9 mouse cellular contexts compared by ENCODE assay signal in the genomic region with DNA sequence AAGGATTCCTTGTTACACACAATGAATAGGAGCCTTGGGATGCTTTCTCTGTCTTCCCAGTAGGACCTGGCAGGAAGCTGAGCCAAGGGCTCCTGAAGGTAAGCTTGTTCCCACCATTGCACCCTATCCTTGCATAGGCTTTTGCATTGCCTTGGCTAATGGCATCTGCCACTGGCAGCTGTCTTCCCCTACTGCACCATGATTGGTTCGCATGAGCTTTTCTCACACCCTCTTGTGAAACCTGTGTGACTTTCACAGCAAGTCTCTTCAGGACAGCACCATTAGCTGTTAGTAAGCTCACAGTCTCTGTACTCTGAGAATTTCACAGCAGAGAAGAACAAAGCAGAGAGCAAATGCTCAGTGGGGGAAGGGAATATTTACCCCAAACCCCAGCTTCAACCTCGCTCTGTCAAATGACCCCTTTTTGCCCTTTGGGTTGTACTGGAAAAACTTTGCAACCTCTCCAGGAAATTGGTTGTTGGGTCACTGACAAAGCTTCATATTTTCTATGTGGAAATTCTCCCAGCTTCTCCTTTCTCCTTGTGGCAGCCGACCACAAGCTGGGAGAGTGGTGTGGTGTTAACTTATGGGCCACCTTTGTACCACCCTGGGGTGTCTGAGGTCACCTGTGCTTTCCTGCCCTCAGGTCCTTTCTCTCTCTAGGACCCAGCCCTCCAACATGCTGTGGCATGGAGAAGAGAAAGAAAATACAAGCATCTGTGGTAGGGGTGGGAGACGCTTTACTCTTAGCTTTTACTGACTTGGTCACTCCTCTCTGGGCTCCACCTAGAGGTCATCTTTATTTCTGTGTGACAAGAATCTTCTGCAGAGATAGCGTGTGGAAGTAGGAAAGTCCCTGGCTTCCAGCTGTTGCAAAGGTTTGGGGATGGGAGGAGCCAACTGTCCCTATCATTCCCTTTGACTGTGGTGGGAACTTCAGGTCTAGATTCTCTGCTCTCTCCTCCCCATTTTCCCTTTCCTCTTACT. TPM values are rescaled to one million over a fixed set of nuclear protein-coding genes. Genes with fewer than 3 reads are reported as not detected.
DNase-seq lines count a peak whose midpoint lies in the region; ATAC-seq and TF ChIP-seq lines count a peak whose summit lies in the region.
"Had no signal": no experiment of that assay in that cellular context is flagged by ENCODE, and none has a peak within 500 bp of the region (broad histone marks: within the 10 kb centered on the region; RNA-seq: fewer than 3 reads in every experiment).

No protein-coding gene starts in this region.

- peak; percentile 58 for TF ChIP-seq CTCF in midbrain, postnatal 0 days (IDR thresholded peaks at IDR 0.05)

- H3K9ac ChIP-seq in embryonic facial prominence, embryonic 11.5 days (replicated peaks; ENCODE audit: low read length), result no peak overlapping the region
- H3K9ac ChIP-seq in kidney, embryonic 14.5 days (ENCODE audit: low read depth, low read length), result no peak overlapping the region
- no peak overlapping the region for H3K9ac ChIP-seq in midbrain, postnatal 0 days (replicated peaks; ENCODE audit: low read length, poor library complexity, severe bottlenecking)
- H3K9ac ChIP-seq in midbrain, embryonic 16.5 days (ENCODE audit: low read depth, low read length), result no peak overlapping the region
- H3K9ac ChIP-seq in stomach, embryonic 15.5 days, result no peak overlapping the region

- H3K27me3 ChIP-seq in embryonic facial prominence, embryonic 11.5 days (ENCODE audit: control insufficient read depth, insufficient read depth, low read length), result no peaks in the 10 kb centered on the region
- 0 out of 2 replicates have a peak, but pooled peaks cover 3% of the 10 kb centered on the region for H3K27me3 ChIP-seq in embryonic facial prominence, embryonic 10.5 days (replicated peaks; ENCODE audit: low read depth, poor library complexity, severe bottlenecking)
- H3K27me3 ChIP-seq in kidney, embryonic 14.5 days (ENCODE audit: control insufficient read depth, insufficient read depth, low read length), result no peaks in the 10 kb centered on the region
- no peaks in the 10 kb centered on the region for H3K27me3 ChIP-seq in midbrain, postnatal 0 days (ENCODE audit: insufficient read depth, low read length)
- no peaks in the 10 kb centered on the region for H3K27me3 ChIP-seq in midbrain, embryonic 16.5 days (ENCODE audit: control insufficient read depth, insufficient read depth, low read depth, low read length)
- no peaks in the 10 kb centered on the region for H3K27me3 ChIP-seq in stomach, embryonic 15.5 days (replicated peaks)

- WGBS in embryonic facial prominence, embryonic 11.5 days, result 43% methylated on average over 5 of the region's 5 CpGs
- WGBS in embryonic facial prominence, embryonic 10.5 days, result 51% methylated on average over 5 of the region's 5 CpGs
- WGBS in kidney, embryonic 14.5 days, result 29% methylated on average over 5 of the region's 5 CpGs
- 58% methylated on average over 5 of the region's 5 CpGs for WGBS in midbrain, postnatal 0 days
- WGBS in midbrain, embryonic 16.5 days, result 61% methylated on average over 5 of the region's 5 CpGs
- 36% methylated on average over 5 of the region's 5 CpGs for WGBS in stomach, embryonic 15.5 days

- DNase-seq in embryonic facial prominence, embryonic 11.5 days (ENCODE audit: low spot score), result peak; percentile 10
- DNase-seq in embryonic facial prominence, embryonic 10.5 days (ENCODE audit: low spot score), result no peak
- DNase-seq in kidney, postnatal 25 days, result no peak
- DNase-seq in midbrain, postnatal 0 days (ENCODE audit: low spot score), result peak; percentile 31

- H3K4me3 ChIP-seq in embryonic facial prominence, embryonic 11.5 days (ENCODE audit: low read depth, low read length), result no peak overlapping the region
- no peak overlapping the region for H3K4me3 ChIP-seq in embryonic facial prominence, embryonic 10.5 days
- H3K4me3 ChIP-seq in kidney, embryonic 14.5 days (ENCODE audit: low read length), result no peak overlapping the region
- no peak overlapping the region for H3K4me3 ChIP-seq in midbrain, postnatal 0 days (ENCODE audit: low read depth, low read length)
- no peak overlapping the region for H3K4me3 ChIP-seq in midbrain, embryonic 16.5 days (ENCODE audit: low read depth, low read length)
- H3K4me3 ChIP-seq in stomach, embryonic 15.5 days (replicated peaks), result no peak overlapping the region

- H3K4me2 ChIP-seq in embryonic facial prominence, embryonic 11.5 days (ENCODE audit: low read depth, low read length), result no peak overlapping the region
- H3K4me2 ChIP-seq in kidney, embryonic 14.5 days (replicated peaks; ENCODE audit: low read depth, low read length), result peak overlapping the region; percentile 37; the same call in 1 of the 2 replicates
- no peak overlapping the region for H3K4me2 ChIP-seq in midbrain, postnatal 0 days (ENCODE audit: low read depth, low read length, poor library complexity, severe bottlenecking)
- no peak overlapping the region for H3K4me2 ChIP-seq in midbrain, embryonic 16.5 days (ENCODE audit: low read length)
- peak overlapping the region; percentile 46 for H3K4me2 ChIP-seq in stomach, embryonic 15.5 days

- no peaks in the 10 kb centered on the region for H3K4me1 ChIP-seq in embryonic facial prominence, embryonic 11.5 days (ENCODE audit: control insufficient read depth, insufficient read depth, low read length)
- H3K4me1 ChIP-seq in embryonic facial prominence, embryonic 10.5 days, result peaks cover 7% of the 10 kb centered on the region; the same call in 1 of the 2 replicates
- H3K4me1 ChIP-seq in kidney, embryonic 14.5 days (ENCODE audit: control insufficient read depth, insufficient read depth, low read length), result no peaks in the 10 kb centered on the region
- H3K4me1 ChIP-seq in midbrain, postnatal 0 days (ENCODE audit: insufficient read depth, low read length), result no peaks in the 10 kb centered on the region
- 0 out of 2 replicates have a peak, but pooled peaks cover 4% of the 10 kb centered on the region for H3K4me1 ChIP-seq in midbrain, embryonic 16.5 days (ENCODE audit: control insufficient read depth, insufficient read depth, low read length)
- H3K4me1 ChIP-seq in stomach, embryonic 15.5 days, result no peaks in the 10 kb centered on the region

- H3K9me3 ChIP-seq in embryonic facial prominence, embryonic 11.5 days (replicated peaks; ENCODE audit: control insufficient read depth, low read length), result no peaks in the 10 kb centered on the region
- H3K9me3 ChIP-seq in embryonic facial prominence, embryonic 10.5 days, result no peaks in the 10 kb centered on the region
- H3K9me3 ChIP-seq in kidney, embryonic 14.5 days (ENCODE audit: control insufficient read depth, low read length), result no peaks in the 10 kb centered on the region
- no peaks in the 10 kb centered on the region for H3K9me3 ChIP-seq in midbrain, postnatal 0 days (ENCODE audit: low read length)
- H3K9me3 ChIP-seq in midbrain, embryonic 16.5 days (replicated peaks; ENCODE audit: control insufficient read depth, low read length, poor library complexity, severe bottlenecking), result no peaks in the 10 kb centered on the region
- no peaks in the 10 kb centered on the region for H3K9me3 ChIP-seq in stomach, embryonic 15.5 days

- no peak for ATAC-seq in embryonic facial prominence, embryonic 11.5 days (replicated peaks; ENCODE audit: insufficient number of reproducible peaks, low FRiP score, low TSS enrichment, low read depth)
- ATAC-seq in kidney, embryonic 14.5 days (ENCODE audit: low FRiP score, low TSS enrichment), result peak; percentile 50; the same call in 1 of the 2 replicates
- peak; percentile 25; the same call in 1 of the 2 replicates for ATAC-seq in midbrain, postnatal 0 days (ENCODE audit: low FRiP score)
- no peak for ATAC-seq in midbrain, embryonic 16.5 days
- no peak for ATAC-seq in stomach, embryonic 15.5 days (ENCODE audit: insufficient read depth, low FRiP score, low read depth)
- no peak for ATAC-seq in CD4-positive, CD25-positive, alpha-beta regulatory T cell, adult 4 months

- H3K36me3 ChIP-seq in embryonic facial prominence, embryonic 11.5 days (replicated peaks; ENCODE audit: control insufficient read depth, insufficient read depth, low read depth, low read length), result no peaks in the 10 kb centered on the region
- no peaks in the 10 kb centered on the region for H3K36me3 ChIP-seq in embryonic facial prominence, embryonic 10.5 days (replicated peaks)
- H3K36me3 ChIP-seq in kidney, embryonic 14.5 days (ENCODE audit: control insufficient read depth, insufficient read depth, low read length), result no peaks in the 10 kb centered on the region
- no peaks in the 10 kb centered on the region for H3K36me3 ChIP-seq in midbrain, postnatal 0 days (ENCODE audit: insufficient read depth, low read length)
- no peaks in the 10 kb centered on the region for H3K36me3 ChIP-seq in midbrain, embryonic 16.5 days (ENCODE audit: control insufficient read depth, insufficient read depth, low read length)
- no peaks in the 10 kb centered on the region for H3K36me3 ChIP-seq in stomach, embryonic 15.5 days

- no peak overlapping the region for H3K27ac ChIP-seq in embryonic facial prominence, embryonic 11.5 days (replicated peaks; ENCODE audit: low read depth, low read length)
- no peak overlapping the region for H3K27ac ChIP-seq in embryonic facial prominence, embryonic 10.5 days (replicated peaks)
- H3K27ac ChIP-seq in kidney, embryonic 14.5 days (ENCODE audit: low read depth, low read length), result no peak overlapping the region
- H3K27ac ChIP-seq in midbrain, postnatal 0 days (ENCODE audit: low read depth, low read length), result no peak overlapping the region
- no peak overlapping the region for H3K27ac ChIP-seq in midbrain, embryonic 16.5 days (ENCODE audit: low read length)
- H3K27ac ChIP-seq in stomach, embryonic 15.5 days, result no peak overlapping the region

RNA-seq across cellular contexts. Expression of gene Kcns3, which starts 26.8 kb away (rescaled TPM):
- 0.65 and 0.93 TPM in 2 replicates for polyA plus RNA-seq in embryonic facial prominence, embryonic 11.5 days (2014; fragmentation: Nextera tagmentation; extraction: Ambion mirVana)
- 0.11 and 0.30 TPM in 2 replicates for polyA plus RNA-seq in embryonic facial prominence, embryonic 10.5 days (2016; fragmentation: Nextera tagmentation; extraction: Ambion mirVana)
- polyA plus RNA-seq in kidney, embryonic 14.5 days (2014; fragmentation: Nextera tagmentation; extraction: Ambion mirVana), result 7.8 and 9.7 TPM in 2 replicates
- total RNA-seq in midbrain, postnatal 0 days (2014; rRNA removed), result 0.44 and 1.8 TPM in 2 replicates
- polyA plus RNA-seq in midbrain, postnatal 0 days (2015; fragmentation: Nextera tagmentation; extraction: Ambion mirVana), result 0.49 and 0.65 TPM in 2 replicates
- 0.26 and 0.33 TPM in 2 replicates for polyA plus RNA-seq in midbrain, embryonic 16.5 days (2015; fragmentation: Nextera tagmentation; extraction: Ambion mirVana)
- 8.8 and 8.9 TPM in 2 replicates for polyA plus RNA-seq in stomach, embryonic 15.5 days (2015; fragmentation: Nextera tagmentation; extraction: Ambion mirVana)
- not detected for polyA plus RNA-seq in CD4-positive, CD25-positive, alpha-beta regulatory T cell, adult 4 months (2017; shearing (Covaris generic))

RNA-seq across cellular contexts. Expression of gene Msgn1, which starts 31.1 kb away (rescaled TPM):
- polyA plus RNA-seq in embryonic facial prominence, embryonic 11.5 days (2014; fragmentation: Nextera tagmentation; extraction: Ambion mirVana), result not detected in 2 replicates
- polyA plus RNA-seq in embryonic facial prominence, embryonic 10.5 days (2016; fragmentation: Nextera tagmentation; extraction: Ambion mirVana), result not detected in 2 replicates
- not detected in 2 replicates for polyA plus RNA-seq in kidney, embryonic 14.5 days (2014; fragmentation: Nextera tagmentation; extraction: Ambion mirVana)
- total RNA-seq in midbrain, postnatal 0 days (2014; rRNA removed), result not detected in 2 replicates
- not detected in 2 replicates for polyA plus RNA-seq in midbrain, postnatal 0 days (2015; fragmentation: Nextera tagmentation; extraction: Ambion mirVana)
- not detected in 2 replicates for polyA plus RNA-seq in midbrain, embryonic 16.5 days (2015; fragmentation: Nextera tagmentation; extraction: Ambion mirVana)
- polyA plus RNA-seq in stomach, embryonic 15.5 days (2015; fragmentation: Nextera tagmentation; extraction: Ambion mirVana), result not detected in 2 replicates
- polyA plus RNA-seq in CD4-positive, CD25-positive, alpha-beta regulatory T cell, adult 4 months (2017; shearing (Covaris generic)), result under 1 TPM in 1 of 2 experiments, not detected in 1; 0.73 TPM
- polyA plus RNA-seq: testis, adult 2 months had no signal

Comparison
In these comparisons a context has a peak if more than half of its experiments do, and no peak if none do; other contexts are left out.
1. ATAC-seq: peak in kidney, embryonic 14.5 days (single experiment) and midbrain, postnatal 0 days (single experiment); none in embryonic facial prominence, embryonic 11.5 days (single experiment), midbrain, embryonic 16.5 days (single experiment), stomach, embryonic 15.5 days (single experiment) and CD4-positive, CD25-positive, alpha-beta regulatory T cell, adult 4 months (single experiment).
2. DNase-seq: peak in embryonic facial prominence, embryonic 11.5 days (single experiment) and midbrain, postnatal 0 days (single experiment); none in embryonic facial prominence, embryonic 10.5 days (single experiment) and kidney, postnatal 25 days (0 of 2).
3. H3K4me2 ChIP-seq: peak in kidney, embryonic 14.5 days (single experiment) and stomach, embryonic 15.5 days (single experiment); none in embryonic facial prominence, embryonic 11.5 days (single experiment), midbrain, postnatal 0 days (single experiment) and midbrain, embryonic 16.5 days (single experiment).